Mouse (Mus musculus): ENCODE measurements at regions not wholly inside any gene's neighbourhood (a gene's known extent, or its start where the extent isn't known, plus 50 kb on each side); places are given as distances from the start of the nearest gene placed in this dataset.
"Not testable (repeated sequence)": the region's sequence is repeated elsewhere in the genome, so short reads cannot be mapped to it uniquely, and the experiment has no call there.

DNA sequence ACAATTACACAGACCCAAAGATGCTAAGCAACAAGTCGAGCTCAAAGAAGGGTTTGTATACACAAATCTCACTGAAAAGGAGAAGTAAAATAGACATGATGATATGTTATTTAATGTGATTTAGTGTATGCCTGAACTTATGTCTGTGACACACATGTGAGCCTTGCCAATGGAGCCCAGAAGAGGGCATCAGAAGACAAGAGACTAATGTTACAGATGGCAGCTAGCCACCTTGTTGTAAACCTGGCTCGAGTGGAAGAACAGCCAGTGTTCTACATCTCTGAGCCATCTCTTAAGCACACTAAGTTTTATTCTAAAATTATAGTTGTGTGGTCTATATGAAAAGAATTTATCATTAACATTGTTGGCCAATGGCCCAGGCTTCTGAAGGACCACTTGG lies 943.7 kb upstream of the Prmt6 start:
- Histone ChIP-seq H3K4me2 (replicated peaks; ENCODE audit: low read depth, low read length) (no peak overlapping the region), H3K27ac (ENCODE audit: low read length) (no peak overlapping the region), H3K27me3 (ENCODE audit: control insufficient read depth, insufficient read depth, low read length) (no peaks in the 10 kb centered on the region), H3K4me3 (ENCODE audit: low read depth, low read length) (no peak overlapping the region), H3K4me1 (ENCODE audit: control insufficient read depth, insufficient read depth, low read length) (no peaks in the 10 kb centered on the region), H3K9me3 (ENCODE audit: control insufficient read depth, low read depth, low read length) (no peaks in the 10 kb centered on the region), H3K9ac (replicated peaks; ENCODE audit: low read depth, low read length) (no peak overlapping the region), H3K36me3 (ENCODE audit: control insufficient read depth, insufficient read depth, low read length) (no peaks in the 10 kb centered on the region)
- 65% methylated on average over 2 of the region's 2 CpGs for WGBS
- no peak for ATAC-seq (ENCODE audit: insufficient number of reproducible peaks, insufficient read depth, low FRiP score, low read depth)

DNA sequence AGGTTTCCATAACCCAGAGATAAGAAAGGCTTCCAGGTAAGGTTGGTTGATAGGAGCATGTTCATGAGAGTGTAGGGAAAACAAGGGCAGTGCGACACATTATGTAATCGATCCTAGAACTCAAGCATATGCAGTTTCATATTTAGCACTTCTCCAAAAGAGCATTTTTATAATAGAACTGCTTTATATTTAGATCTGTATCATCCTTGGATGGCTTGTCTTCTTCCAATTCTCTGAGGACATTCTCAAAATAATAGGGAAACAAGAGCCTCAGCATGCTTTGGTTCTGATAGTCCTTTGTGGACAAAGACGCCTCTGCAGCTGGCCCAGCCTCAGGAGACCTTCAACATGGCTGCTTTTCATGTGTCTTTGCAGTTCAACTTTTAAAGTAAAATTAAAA lies 915.9 kb upstream of the Prmt6 start:
- WGBS = 93% methylated on average over 3 of the region's 3 CpGs
- Histone ChIP-seq H3K27ac (ENCODE audit: low read length) (no peak overlapping the region), H3K27me3 (ENCODE audit: control insufficient read depth, insufficient read depth, low read length) (no peaks in the 10 kb centered on the region), H3K9me3 (ENCODE audit: control insufficient read depth, low read depth, low read length) (no peaks in the 10 kb centered on the region), H3K4me3 (ENCODE audit: low read depth, low read length) (no peak overlapping the region), H3K36me3 (ENCODE audit: control insufficient read depth, insufficient read depth, low read length) (no peaks in the 10 kb centered on the region), H3K9ac (replicated peaks; ENCODE audit: low read depth, low read length) (no peak overlapping the region), H3K4me1 (ENCODE audit: control insufficient read depth, insufficient read depth, low read length) (no peaks in the 10 kb centered on the region), H3K4me2 (replicated peaks; ENCODE audit: low read depth, low read length) (no peak overlapping the region)
- no peak for ATAC-seq (ENCODE audit: insufficient number of reproducible peaks, insufficient read depth, low FRiP score, low read depth)

DNA sequence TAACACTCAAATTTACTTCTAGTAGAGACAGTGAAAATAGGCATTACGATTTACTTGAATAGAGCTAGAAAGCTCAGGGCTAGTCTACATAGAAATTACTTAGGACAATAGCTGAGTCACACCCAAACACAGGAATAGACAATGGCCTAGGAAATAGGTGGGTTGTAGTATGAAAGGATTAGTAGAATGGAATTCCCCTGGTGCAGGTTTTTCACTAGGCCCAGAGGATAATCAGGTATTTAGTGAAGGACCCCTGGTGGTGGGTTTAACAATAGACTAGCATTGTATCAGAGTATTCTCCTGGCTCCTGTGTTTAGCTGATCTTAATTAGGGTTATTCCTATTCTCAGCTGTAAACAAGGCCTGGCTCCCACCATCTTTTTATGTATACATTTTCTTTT lies 890.4 kb upstream of the Prmt6 start:
- WGBS = 95% methylated on average over 1 of the region's 1 CpGs
- H3K9me3 ChIP-seq (ENCODE audit: control insufficient read depth, low read depth, low read length) = not testable (repeated sequence)

DNA sequence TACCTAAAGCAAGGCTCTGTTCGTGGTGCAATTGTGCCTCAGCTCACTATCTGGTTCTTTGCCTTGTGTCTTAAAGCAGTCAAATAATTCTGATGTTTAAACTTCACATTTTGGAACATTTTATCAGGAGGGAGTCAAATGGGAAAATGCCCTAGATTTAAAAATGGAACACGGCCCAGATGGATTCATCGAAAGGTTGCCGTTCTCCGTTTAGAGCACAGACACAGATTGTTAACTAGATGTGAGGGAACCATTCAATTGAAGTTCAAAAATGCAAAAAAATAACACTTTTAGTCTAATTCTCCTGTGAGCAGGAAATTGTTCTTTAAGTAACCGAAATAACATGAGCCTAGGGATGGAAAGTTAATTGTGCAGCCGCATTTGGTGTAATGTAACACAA lies 858.2 kb upstream of the Prmt6 start:
- no peaks in the 10 kb centered on the region for H3K27me3 ChIP-seq (ENCODE audit: control insufficient read depth, insufficient read depth, low read length)
- no peaks in the 10 kb centered on the region for H3K9me3 ChIP-seq (ENCODE audit: control insufficient read depth, low read depth, low read length)
- no peaks in the 10 kb centered on the region for H3K4me1 ChIP-seq (ENCODE audit: control insufficient read depth, insufficient read depth, low read length)
- H3K4me2 ChIP-seq (replicated peaks; ENCODE audit: low read depth, low read length) = no peak overlapping the region
- H3K27ac ChIP-seq (ENCODE audit: low read length) = no peak overlapping the region
- no peak overlapping the region for H3K4me3 ChIP-seq (ENCODE audit: low read depth, low read length)
- no peaks in the 10 kb centered on the region for H3K36me3 ChIP-seq (ENCODE audit: control insufficient read depth, insufficient read depth, low read length)
- WGBS = 92% methylated on average over 7 of the region's 7 CpGs
- ATAC-seq (ENCODE audit: insufficient number of reproducible peaks, insufficient read depth, low FRiP score, low read depth) = no peak
- H3K9ac ChIP-seq (replicated peaks; ENCODE audit: low read depth, low read length) = no peak overlapping the region

More for the DNA sequence above, 890.4 kb upstream of the Prmt6 start:
- not testable (repeated sequence) for H3K27ac ChIP-seq (ENCODE audit: low read length); H3K4me1 ChIP-seq (ENCODE audit: control insufficient read depth, insufficient read depth, low read length); H3K27me3 ChIP-seq (ENCODE audit: control insufficient read depth, insufficient read depth, low read length); H3K4me2 ChIP-seq (replicated peaks; ENCODE audit: low read depth, low read length); H3K4me3 ChIP-seq (ENCODE audit: low read depth, low read length); H3K9ac ChIP-seq (replicated peaks; ENCODE audit: low read depth, low read length); H3K36me3 ChIP-seq (ENCODE audit: control insufficient read depth, insufficient read depth, low read length); ATAC-seq (ENCODE audit: insufficient number of reproducible peaks, insufficient read depth, low FRiP score, low read depth)

DNA sequence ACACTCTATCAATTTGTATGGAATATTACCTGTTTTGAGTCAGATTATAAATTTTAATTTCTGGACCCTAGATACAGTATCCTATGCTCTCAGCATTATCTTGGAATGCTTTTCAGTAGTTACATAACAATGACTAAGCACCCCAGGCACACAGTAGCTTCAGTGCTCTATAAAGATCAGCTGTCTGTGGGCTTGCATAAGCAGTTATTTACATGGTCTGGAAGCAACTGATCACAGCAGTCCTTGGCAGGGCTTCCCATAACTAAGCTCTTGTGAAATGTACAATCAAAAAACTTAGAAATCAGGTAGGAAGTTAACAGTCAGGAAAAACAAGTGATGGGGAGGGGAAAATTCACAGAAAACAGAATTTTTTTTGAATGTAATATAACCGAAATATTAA lies 851.8 kb upstream of the Prmt6 start:
- Histone ChIP-seq H3K27me3 (ENCODE audit: control insufficient read depth, insufficient read depth, low read length) (no peaks in the 10 kb centered on the region), H3K27ac (ENCODE audit: low read length) (no peak overlapping the region), H3K4me3 (ENCODE audit: low read depth, low read length) (no peak overlapping the region), H3K9ac (replicated peaks; ENCODE audit: low read depth, low read length) (no peak overlapping the region), H3K4me1 (ENCODE audit: control insufficient read depth, insufficient read depth, low read length) (no peaks in the 10 kb centered on the region), H3K4me2 (replicated peaks; ENCODE audit: low read depth, low read length) (no peak overlapping the region), H3K36me3 (ENCODE audit: control insufficient read depth, insufficient read depth, low read length) (no peaks in the 10 kb centered on the region), H3K9me3 (ENCODE audit: control insufficient read depth, low read depth, low read length) (no peaks in the 10 kb centered on the region)
- 71% methylated on average over 1 of the region's 1 CpGs for WGBS
- no peak for ATAC-seq (ENCODE audit: insufficient number of reproducible peaks, insufficient read depth, low FRiP score, low read depth)

DNA sequence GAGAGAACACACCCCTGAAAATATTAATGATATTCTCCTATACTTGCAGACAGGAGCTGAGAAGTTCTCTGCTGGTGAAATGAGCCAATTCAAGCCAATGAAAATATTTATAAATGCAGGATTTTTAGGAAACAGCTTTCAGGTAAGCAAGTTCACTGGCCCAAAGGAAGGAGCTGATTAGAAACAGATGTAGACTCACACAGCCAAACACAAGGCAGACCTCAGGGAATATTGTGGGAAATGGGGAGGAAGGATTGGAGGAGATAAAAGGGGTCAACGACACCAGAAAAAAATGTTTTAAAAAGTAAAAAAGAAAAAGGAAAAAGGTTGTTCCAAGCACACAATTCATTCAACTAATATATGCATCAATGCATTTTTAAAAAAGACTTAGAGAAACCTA lies 823.5 kb upstream of the Prmt6 start:
- H3K36me3 ChIP-seq (ENCODE audit: control insufficient read depth, insufficient read depth, low read length) = no peaks in the 10 kb centered on the region
- WGBS = 62% methylated on average over 1 of the region's 1 CpGs
- H3K4me3 ChIP-seq (ENCODE audit: low read depth, low read length) = no peak overlapping the region
- no peak for ATAC-seq (ENCODE audit: insufficient number of reproducible peaks, insufficient read depth, low FRiP score, low read depth)
- no peak overlapping the region for H3K9ac ChIP-seq (replicated peaks; ENCODE audit: low read depth, low read length)
- no peaks in the 10 kb centered on the region for H3K27me3 ChIP-seq (ENCODE audit: control insufficient read depth, insufficient read depth, low read length)
- H3K4me1 ChIP-seq (ENCODE audit: control insufficient read depth, insufficient read depth, low read length) = no peaks in the 10 kb centered on the region
- no peak overlapping the region for H3K4me2 ChIP-seq (replicated peaks; ENCODE audit: low read depth, low read length)
- no peak overlapping the region for H3K27ac ChIP-seq (ENCODE audit: low read length)
- H3K9me3 ChIP-seq (ENCODE audit: control insufficient read depth, low read depth, low read length) = no peaks in the 10 kb centered on the region

DNA sequence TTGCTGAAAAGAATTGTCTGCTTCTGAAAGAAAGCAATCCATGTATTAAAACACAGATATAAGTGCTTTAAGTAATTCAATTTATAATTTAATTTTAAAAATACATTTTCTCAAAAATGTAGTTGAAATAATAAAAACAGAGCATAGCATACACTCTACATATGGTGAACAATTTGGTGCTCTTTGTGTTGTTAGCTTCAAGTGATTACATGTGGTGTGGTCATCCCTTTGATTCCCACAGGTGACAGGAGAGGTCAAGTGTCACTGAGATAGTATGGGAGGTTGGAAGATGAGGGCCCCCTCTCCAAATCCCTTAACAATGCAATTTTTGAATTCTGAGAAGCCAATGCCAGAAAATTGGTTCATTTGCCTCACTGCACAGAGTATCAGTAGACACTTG lies 819.5 kb upstream of the Prmt6 start:
- Histone ChIP-seq H3K9ac (replicated peaks; ENCODE audit: low read depth, low read length) (no peak overlapping the region), H3K4me2 (replicated peaks; ENCODE audit: low read depth, low read length) (no peak overlapping the region), H3K36me3 (ENCODE audit: control insufficient read depth, insufficient read depth, low read length) (no peaks in the 10 kb centered on the region), H3K27me3 (ENCODE audit: control insufficient read depth, insufficient read depth, low read length) (no peaks in the 10 kb centered on the region), H3K4me1 (ENCODE audit: control insufficient read depth, insufficient read depth, low read length) (no peaks in the 10 kb centered on the region), H3K27ac (ENCODE audit: low read length) (no peak overlapping the region), H3K9me3 (ENCODE audit: control insufficient read depth, low read depth, low read length) (no peaks in the 10 kb centered on the region), H3K4me3 (ENCODE audit: low read depth, low read length) (no peak overlapping the region)
- ATAC-seq (ENCODE audit: insufficient number of reproducible peaks, insufficient read depth, low FRiP score, low read depth) = no peak

DNA sequence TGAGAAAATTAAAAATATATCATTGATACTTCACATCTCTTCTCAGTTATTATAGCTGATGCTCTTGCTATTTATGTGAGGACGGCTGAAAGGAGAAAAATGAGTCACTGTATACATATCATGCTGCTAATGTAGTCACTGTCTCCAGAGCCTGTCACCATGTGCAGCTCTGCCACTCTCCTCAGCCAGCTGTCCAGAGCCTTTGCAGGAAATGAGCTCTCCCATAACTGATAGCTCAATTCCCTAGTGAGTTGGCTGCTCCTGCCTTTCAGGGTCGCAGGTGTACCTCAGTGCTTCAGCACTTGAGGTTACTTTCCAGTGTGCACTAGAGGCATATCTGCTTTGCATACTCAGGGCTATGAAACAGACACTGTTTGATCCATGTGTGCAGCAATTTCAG lies 819.0 kb upstream of the Prmt6 start:
- 51% methylated on average over 2 of the region's 2 CpGs for WGBS

DNA sequence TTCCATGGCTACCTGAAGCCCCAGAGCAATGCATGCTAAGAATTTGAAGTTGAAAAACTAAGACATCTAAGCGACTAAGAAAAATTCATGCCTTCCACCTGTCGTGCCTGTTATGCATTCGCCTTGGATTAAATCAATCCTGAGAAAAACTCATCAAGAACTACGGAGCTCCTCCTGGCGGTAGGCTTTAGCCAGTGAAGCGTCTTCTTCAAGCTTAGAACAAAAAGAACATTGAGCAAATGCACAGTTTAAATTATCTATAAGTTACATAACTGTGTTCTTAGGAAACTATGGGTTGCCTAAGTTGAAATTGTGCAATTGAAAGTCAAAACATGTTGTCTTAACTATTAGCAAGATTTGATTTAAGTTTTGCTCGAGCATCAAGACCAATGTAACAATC lies 818.4 kb upstream of the Prmt6 start:
- no peaks in the 10 kb centered on the region for H3K36me3 ChIP-seq (ENCODE audit: control insufficient read depth, insufficient read depth, low read length)
- no peaks in the 10 kb centered on the region for H3K4me1 ChIP-seq (ENCODE audit: control insufficient read depth, insufficient read depth, low read length)
- WGBS = 20% methylated on average over 7 of the region's 7 CpGs
- no peak overlapping the region for H3K4me2 ChIP-seq (replicated peaks; ENCODE audit: low read depth, low read length)
- H3K4me3 ChIP-seq (ENCODE audit: low read depth, low read length) = no peak overlapping the region
- no peaks in the 10 kb centered on the region for H3K27me3 ChIP-seq (ENCODE audit: control insufficient read depth, insufficient read depth, low read length)
- H3K27ac ChIP-seq (ENCODE audit: low read length) = no peak overlapping the region
- H3K9ac ChIP-seq (replicated peaks; ENCODE audit: low read depth, low read length) = no peak overlapping the region
- no peaks in the 10 kb centered on the region for H3K9me3 ChIP-seq (ENCODE audit: control insufficient read depth, low read depth, low read length)
- no peak for ATAC-seq (ENCODE audit: insufficient number of reproducible peaks, insufficient read depth, low FRiP score, low read depth)

More for the DNA sequence above, 819.0 kb upstream of the Prmt6 start:
- Histone ChIP-seq H3K36me3 (ENCODE audit: control insufficient read depth, insufficient read depth, low read length) (no peaks in the 10 kb centered on the region), H3K9me3 (ENCODE audit: control insufficient read depth, low read depth, low read length) (no peaks in the 10 kb centered on the region), H3K27me3 (ENCODE audit: control insufficient read depth, insufficient read depth, low read length) (no peaks in the 10 kb centered on the region), H3K4me1 (ENCODE audit: control insufficient read depth, insufficient read depth, low read length) (no peaks in the 10 kb centered on the region), H3K9ac (replicated peaks; ENCODE audit: low read depth, low read length) (no peak overlapping the region), H3K4me2 (replicated peaks; ENCODE audit: low read depth, low read length) (no peak overlapping the region), H3K4me3 (ENCODE audit: low read depth, low read length) (no peak overlapping the region), H3K27ac (ENCODE audit: low read length) (no peak overlapping the region)
- no peak for ATAC-seq (ENCODE audit: insufficient number of reproducible peaks, insufficient read depth, low FRiP score, low read depth)

Data from stomach, embryonic 14.5 days (tissue).